Mouse (Mus musculus) kidney, embryonic 15.5 days (tissue): ENCODE data around the gene Mipol1. TPM values are rescaled to one million over a fixed set of nuclear protein-coding genes. Genes with fewer than 3 reads are reported as not detected.

ENCODE experiments used
- ATAC-seq: fragments of 200-750 bp; cut with Nextera tagmentation; replicated peaks from 2 replicates; pipeline ENCODE4 v1.8.0; 2017; ENCODE audit warnings: moderate TSS enrichment; ENCODE audit not compliant: low FRiP score
- H3K27ac ChIP-seq: fragments of 300-500 bp; sonication (generic); 2 replicates; pipeline ENCODE4 v1.5.1; 2015; ENCODE audit warnings: mild to moderate bottlenecking, inconsistent platforms
- H3K27me3 ChIP-seq: fragments of 300-500 bp; sonication (generic); 2 replicates; pipeline ENCODE4 v1.6.1; 2015; ENCODE audit warnings: inconsistent platforms
- H3K36me3 ChIP-seq: fragments of 300-500 bp; sonication (generic); 2 replicates; pipeline ENCODE4 v1.6.1; 2015; ENCODE audit warnings: inconsistent platforms
- H3K4me1 ChIP-seq: fragments of 300-500 bp; sonication (generic); 2 replicates; pipeline ENCODE4 v1.6.1; 2015; ENCODE audit warnings: inconsistent platforms
- H3K4me2 ChIP-seq: fragments of 300-500 bp; sonication (generic); 2 replicates; pipeline ENCODE4 v1.6.1; 2015; ENCODE audit warnings: moderate library complexity, mild to moderate bottlenecking, inconsistent platforms
- H3K4me3 ChIP-seq: fragments of 300-500 bp; sonication (generic); replicated peaks from 2 replicates; pipeline ENCODE4 v1.5.1; 2015; ENCODE audit warnings: mild to moderate bottlenecking, inconsistent platforms
- H3K9ac ChIP-seq: fragments of 300-500 bp; sonication (generic); 2 replicates; pipeline ENCODE4 v1.6.1; 2015; ENCODE audit warnings: mild to moderate bottlenecking, inconsistent platforms
- H3K9me3 ChIP-seq: fragments of 300-500 bp; sonication (generic); replicated peaks from 2 replicates; pipeline ENCODE4 v1.6.1; 2016; ENCODE audit warnings: inconsistent platforms
- WGBS: fragments of 180-500 bp; shearing (Covaris S2); methylation state at CpG from one replicate; pipeline ENCODE4 v1.1.7; 2015; ENCODE audit warnings: mixed read lengths; 5-methylcytosine and 5-hydroxymethylcytosine counted together
- polyA plus RNA-seq: library from polyadenylated mRNA; unstranded; fragments of >200 nt; fragmentation: Nextera tagmentation; extraction: Ambion mirVana; gene quantifications from 2 replicates; pipeline ENCODE4 v1.2.1, GENCODE M21; 2015

The Mipol1 gene
- polyA plus RNA-seq, 1 experiment from 2014 or later: 13.6 TPM

DNA sequence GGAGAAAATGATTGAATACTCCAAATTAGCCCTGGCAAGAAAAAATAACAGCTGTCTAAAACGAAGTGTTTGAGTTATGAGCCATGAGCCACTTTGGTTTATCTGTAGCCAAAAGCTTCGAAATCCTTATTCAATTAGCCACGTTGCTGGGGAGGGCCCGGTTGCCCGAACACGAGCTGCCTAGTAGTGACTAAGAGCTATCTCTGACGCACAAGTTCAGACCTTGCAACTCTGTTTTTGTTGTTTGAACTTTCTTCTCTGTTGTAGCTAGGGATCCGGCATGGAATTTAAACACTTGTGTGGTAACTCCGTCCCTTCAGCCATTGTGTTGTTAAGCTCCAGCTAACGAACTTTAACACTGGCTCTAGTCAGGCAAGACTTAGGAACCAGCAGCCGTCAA is 278.7 kb downstream of the Mipol1 start:
- Histone ChIP-seq H3K27me3 (no peaks in the 10 kb centered on the region), H3K27ac (no peak overlapping the region), H3K9ac (no peak overlapping the region), H3K4me2 (no peak overlapping the region), H3K4me1 (no peaks in the 10 kb centered on the region), H3K9me3 (no peaks in the 10 kb centered on the region), H3K4me3 (no peak overlapping the region), H3K36me3 (no peaks in the 10 kb centered on the region)
- 39% methylated on average over 11 of the region's 11 CpGs for WGBS
- ATAC-seq: no peak

DNA sequence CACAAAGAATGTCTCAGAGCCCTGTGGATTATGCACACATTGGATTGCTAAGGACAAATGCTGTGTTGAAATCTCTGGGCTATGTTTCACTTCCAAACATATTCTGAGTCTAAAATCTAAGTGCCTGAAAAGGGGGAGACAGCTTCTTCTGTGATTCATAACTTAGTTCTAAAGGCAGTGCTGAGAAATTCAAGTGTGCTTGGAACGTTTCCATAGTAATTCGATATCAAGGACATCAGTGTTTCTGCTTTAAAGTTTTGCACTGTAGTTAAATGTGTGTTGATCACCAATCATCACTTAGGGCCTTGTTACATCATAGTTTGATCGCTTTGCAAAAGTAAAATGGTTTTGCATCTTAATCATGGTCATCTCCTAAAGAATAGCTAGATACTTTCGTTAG is 279.5 kb downstream of the Mipol1 start:
- H3K27me3 ChIP-seq: no peaks in the 10 kb centered on the region
- H3K27ac ChIP-seq: no peak overlapping the region
- 60% methylated on average over 4 of the region's 4 CpGs for WGBS
- H3K4me1 ChIP-seq: no peaks in the 10 kb centered on the region
- ATAC-seq: no peak
- H3K4me2 ChIP-seq: no peak overlapping the region
- H3K4me3 ChIP-seq: no peak overlapping the region
- no peak overlapping the region for H3K9ac ChIP-seq
- no peaks in the 10 kb centered on the region for H3K36me3 ChIP-seq
- H3K9me3 ChIP-seq: no peaks in the 10 kb centered on the region

DNA sequence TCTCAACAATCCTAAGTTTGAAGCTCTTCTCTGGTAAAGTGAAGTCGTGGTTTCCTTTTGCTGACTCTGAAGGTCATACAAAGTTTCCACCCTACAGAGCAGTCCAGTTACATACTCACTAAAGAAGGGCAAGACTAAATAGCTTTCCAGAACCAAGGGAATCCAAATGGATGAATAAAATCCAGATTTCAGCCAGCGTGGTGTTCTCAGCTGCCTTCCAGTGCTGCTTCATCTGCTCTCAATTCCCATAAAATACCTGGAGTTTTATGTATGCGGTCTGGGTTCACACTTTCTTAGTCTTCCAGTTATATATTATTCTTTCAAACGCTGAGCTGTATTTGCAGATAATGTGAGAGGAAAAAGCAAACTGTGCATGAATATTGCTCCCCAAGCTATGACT is 280.9 kb downstream of the Mipol1 start:
- H3K4me3 ChIP-seq: no peak overlapping the region
- H3K9ac ChIP-seq: no peak overlapping the region
- 85% methylated on average over 4 of the region's 4 CpGs for WGBS
- ATAC-seq: no peak
- no peaks in the 10 kb centered on the region for H3K27me3 ChIP-seq
- H3K4me2 ChIP-seq: no peak overlapping the region
- no peaks in the 10 kb centered on the region for H3K9me3 ChIP-seq
- H3K4me1 ChIP-seq: no peaks in the 10 kb centered on the region
- no peak overlapping the region for H3K27ac ChIP-seq
- H3K36me3 ChIP-seq: no peaks in the 10 kb centered on the region

GRCm38 (mm10) chr12:57511560-57511959 is 281.3 kb downstream of the Mipol1 start:
- Histone ChIP-seq H3K4me3 (no peak overlapping the region), H3K27me3 (no peaks in the 10 kb centered on the region), H3K4me2 (no peak overlapping the region), H3K9me3 (no peaks in the 10 kb centered on the region), H3K4me1 (no peaks in the 10 kb centered on the region), H3K36me3 (no peaks in the 10 kb centered on the region), H3K27ac (no peak overlapping the region), H3K9ac (no peak overlapping the region)
- WGBS: 84% methylated on average over 5 of the region's 5 CpGs
- no peak for ATAC-seq

- Histone ChIP-seq H3K4me2 (no peak overlapping the region), H3K9ac (no peak overlapping the region), H3K9me3 (no peaks in the 10 kb centered on the region), H3K4me1 (no peaks in the 10 kb centered on the region), H3K4me3 (no peak overlapping the region), H3K27me3 (no peaks in the 10 kb centered on the region), H3K36me3 (no peaks in the 10 kb centered on the region), H3K27ac (no peak overlapping the region)
- WGBS: 72% methylated on average over 1 of the region's 1 CpGs
- ATAC-seq: no peak
These were observed 284.3 kb downstream of the Mipol1 start for GRCm38 (mm10) chr12:57514552-57514951.

DNA sequence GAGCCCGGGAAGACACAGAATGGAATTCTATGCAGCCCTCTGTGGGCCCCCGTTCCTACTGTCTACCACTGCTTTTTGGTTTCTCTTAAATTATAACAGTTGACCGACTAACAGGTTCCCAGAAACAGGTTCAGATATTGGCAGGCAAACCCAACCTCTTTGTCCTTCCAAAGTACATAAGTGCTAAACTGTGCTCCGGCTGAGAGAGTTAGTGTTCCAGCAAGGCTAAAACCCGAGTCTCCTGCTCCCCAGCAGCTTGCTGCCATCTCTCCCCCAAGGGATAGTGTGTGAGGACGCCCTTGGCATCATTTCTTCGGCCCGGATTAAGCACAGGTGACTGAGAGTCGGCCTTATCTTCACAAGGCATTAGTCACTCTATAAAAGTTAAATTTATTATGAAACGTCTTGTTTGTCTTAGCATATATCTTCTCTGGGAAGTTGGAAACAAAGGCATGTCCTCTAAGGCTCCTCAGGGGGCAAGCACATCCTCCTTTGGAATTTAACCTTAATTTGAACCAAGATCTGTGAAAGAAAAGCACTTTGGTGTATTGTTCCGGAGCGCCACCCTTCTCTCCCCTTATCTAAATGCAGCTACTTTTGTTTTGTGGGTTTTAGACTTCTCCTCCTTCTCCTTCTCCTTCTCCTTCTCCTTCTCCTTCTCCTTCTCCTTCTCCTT is 285.6 kb downstream of the Mipol1 start:
- no peak overlapping the region for H3K9ac ChIP-seq
- H3K4me3 ChIP-seq: no peak overlapping the region
- H3K36me3 ChIP-seq: no peaks in the 10 kb centered on the region
- H3K27me3 ChIP-seq: no peaks in the 10 kb centered on the region
- H3K27ac ChIP-seq: no peak overlapping the region
- no peak overlapping the region for H3K4me2 ChIP-seq
- WGBS: 44% methylated on average over 12 of the region's 12 CpGs
- no peaks in the 10 kb centered on the region for H3K9me3 ChIP-seq
- no peak for ATAC-seq
- H3K4me1 ChIP-seq: no peaks in the 10 kb centered on the region

DNA sequence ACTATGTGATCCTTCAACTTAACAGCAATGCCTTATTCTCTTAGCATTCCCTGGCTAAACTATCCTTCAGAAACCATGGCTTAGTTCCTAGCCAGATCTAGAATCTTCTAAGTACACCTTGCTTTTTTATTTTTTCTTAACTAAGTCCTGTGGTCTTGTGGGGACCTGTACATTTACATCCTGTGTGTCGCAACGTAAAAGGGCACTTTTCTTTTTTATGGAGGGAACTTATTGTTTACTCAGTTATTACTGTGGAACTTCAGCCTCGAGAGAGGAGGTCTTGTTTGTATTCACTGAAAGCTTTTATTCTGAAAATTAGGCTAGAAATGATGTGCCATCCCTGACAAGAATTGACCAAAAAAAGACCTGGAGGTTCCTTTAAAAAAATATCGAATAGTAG is 298.1 kb downstream of the Mipol1 start:
- 65% methylated on average over 4 of the region's 4 CpGs for WGBS
- Histone ChIP-seq H3K9me3 (no peaks in the 10 kb centered on the region), H3K4me2 (no peak overlapping the region), H3K36me3 (no peaks in the 10 kb centered on the region), H3K27ac (no peak overlapping the region), H3K4me3 (no peak overlapping the region), H3K27me3 (peaks cover 57% of the 10 kb centered on the region), H3K9ac (no peak overlapping the region), H3K4me1 (no peaks in the 10 kb centered on the region)
- ATAC-seq: no peak

DNA sequence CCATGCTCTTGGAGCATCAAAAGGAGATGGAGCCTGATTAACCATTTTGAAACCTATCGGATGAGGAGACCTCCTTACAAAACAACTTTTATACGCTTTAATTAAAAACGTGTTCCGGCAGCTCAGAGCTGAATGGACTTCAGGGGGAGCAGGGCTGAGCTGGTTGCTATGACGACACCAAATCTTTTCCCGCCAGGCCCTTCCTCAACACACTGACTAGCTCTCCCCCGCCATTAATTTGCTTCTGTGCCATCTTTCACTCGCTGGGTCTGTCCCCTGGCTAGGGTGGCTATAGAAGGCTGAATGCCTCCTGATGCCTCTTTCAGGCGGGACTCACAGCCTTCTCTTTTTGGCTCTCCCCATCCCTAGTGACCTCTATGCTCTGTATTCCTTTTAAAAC is 300.2 kb downstream of the Mipol1 start:
- H3K4me2 ChIP-seq: no peak overlapping the region
- no peak for ATAC-seq
- H3K27ac ChIP-seq: no peak overlapping the region
- no peak overlapping the region for H3K4me3 ChIP-seq
- peaks cover 7% of the 10 kb centered on the region; the same call in 1 of the 2 replicates for H3K4me1 ChIP-seq
- WGBS: 21% methylated on average over 9 of the region's 9 CpGs
- H3K9ac ChIP-seq: no peak overlapping the region
- no peaks in the 10 kb centered on the region for H3K36me3 ChIP-seq
- no peaks in the 10 kb centered on the region for H3K9me3 ChIP-seq
- peaks cover 74% of the 10 kb centered on the region for H3K27me3 ChIP-seq

DNA sequence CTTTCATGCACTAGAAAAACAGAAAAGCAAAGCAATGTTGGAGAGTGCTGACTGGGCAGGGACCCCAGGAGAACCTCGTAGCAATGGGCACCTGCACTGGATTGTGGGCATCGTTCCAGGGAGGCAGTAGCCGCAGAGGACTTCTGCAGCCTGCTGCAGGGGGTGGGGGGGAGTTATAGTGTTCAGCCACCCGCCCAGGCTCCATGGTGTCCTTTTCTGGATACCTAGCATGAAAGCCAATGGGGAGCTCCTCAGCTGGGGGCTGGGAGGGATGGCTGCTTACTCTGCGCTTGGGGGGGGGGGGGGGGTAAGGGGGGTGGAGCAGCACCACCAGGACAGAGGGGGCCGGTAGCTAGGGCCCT is 304.3 kb downstream of the Mipol1 start:
- peaks cover 95% of the 10 kb centered on the region for H3K27me3 ChIP-seq
- 2% methylated on average over 5 of the region's 6 CpGs for WGBS
- H3K36me3 ChIP-seq: no peaks in the 10 kb centered on the region
- H3K4me3 ChIP-seq: peak overlapping the region; percentile 10; the same call in 1 of the 2 replicates
- 0 out of 2 replicates have a peak overlapping the region, but pooled peaks have one; percentile 24 for H3K4me2 ChIP-seq
- ATAC-seq: 0 out of 2 replicates have a peak, but pooled peaks have one; percentile 17
- H3K9ac ChIP-seq: no peak overlapping the region
- H3K4me1 ChIP-seq: peaks cover 22% of the 10 kb centered on the region
- no peak overlapping the region for H3K27ac ChIP-seq
- no peaks in the 10 kb centered on the region for H3K9me3 ChIP-seq

DNA sequence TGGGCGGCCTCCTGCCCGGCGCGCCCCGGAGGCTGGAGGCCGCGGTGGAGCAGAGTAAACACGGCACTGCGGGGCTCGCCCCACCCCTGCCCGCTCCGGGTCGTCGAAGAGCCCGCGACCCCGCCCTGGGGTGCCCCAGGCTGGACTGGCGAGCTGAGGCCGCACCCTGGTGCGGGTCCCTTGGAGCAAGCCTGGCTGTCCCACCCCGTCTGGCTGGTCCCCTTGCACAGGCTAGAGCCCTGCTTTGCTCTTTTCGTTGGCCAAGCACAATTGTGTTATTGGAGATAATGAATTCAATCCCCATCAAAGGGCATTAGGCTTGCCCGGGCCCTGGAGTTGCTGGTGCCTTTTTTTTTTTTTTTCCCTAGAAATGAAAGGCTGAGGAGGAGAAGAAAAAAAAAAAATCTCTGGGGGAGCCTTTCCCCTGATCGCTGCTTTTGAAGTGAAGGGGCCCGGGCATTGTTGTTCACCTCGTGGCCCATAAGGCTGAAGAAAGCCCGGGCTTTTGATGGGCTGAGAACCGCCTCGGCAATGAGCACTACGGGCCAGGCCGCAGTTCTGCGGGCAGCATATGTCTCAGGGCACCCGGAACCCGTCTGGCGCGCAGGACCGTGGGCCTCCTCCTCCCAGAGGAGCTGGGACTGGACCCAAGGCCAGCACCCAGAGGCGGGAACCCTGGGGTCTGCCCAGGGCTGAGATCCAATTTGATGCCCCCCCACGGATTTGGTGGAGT is 304.8 kb downstream of the Mipol1 start:
- ATAC-seq: peak; percentile 71
- Histone ChIP-seq H3K9me3 (no peaks in the 10 kb centered on the region), H3K4me2 (peak overlapping the region; percentile 24; the same call in 1 of the 2 replicates)

DNA sequence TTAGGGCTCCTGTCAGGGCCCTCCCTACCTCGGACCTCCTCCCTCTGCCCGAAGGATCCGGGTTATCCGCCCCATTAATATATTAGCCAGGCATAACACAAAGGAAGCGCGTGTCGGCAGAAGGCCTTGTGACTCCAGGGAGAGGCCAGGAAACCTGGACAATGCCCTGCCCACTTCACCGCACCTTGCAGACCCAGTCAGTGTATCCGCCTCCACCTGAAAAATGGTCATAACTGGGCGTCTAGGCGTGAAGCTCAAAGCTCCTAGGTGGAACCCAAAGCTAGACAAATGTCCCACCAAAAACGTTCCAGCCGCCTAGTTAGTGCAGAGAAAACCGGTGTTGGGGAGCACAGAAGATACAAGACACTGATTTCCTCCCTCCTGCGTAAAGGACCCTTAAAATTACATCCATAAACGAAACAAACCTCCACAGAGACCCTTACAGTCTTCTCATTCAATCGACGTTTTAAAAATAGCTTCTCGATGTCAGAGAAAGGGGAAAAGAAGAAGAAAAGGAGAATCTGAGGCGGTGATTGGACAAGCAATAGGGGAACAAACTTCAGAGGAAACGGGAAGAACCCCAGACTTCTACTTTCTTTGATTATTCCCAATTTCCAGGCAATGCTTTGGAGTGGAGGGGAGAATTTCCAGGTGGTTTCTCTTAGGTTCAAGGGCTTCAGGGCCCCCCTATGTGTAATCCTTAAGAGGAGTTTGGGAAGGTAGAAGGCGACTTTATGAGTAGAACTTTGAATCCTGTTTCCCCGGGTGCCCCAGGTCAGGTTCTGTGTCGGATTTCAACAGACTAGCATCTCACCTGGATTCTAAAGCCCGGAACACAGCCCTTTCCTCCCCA is 306.1 kb downstream of the Mipol1 start:
- Histone ChIP-seq H3K27me3 (peaks cover 91% of the 10 kb centered on the region), H3K4me3 (no peak overlapping the region), H3K27ac (no peak overlapping the region), H3K9me3 (no peaks in the 10 kb centered on the region), H3K4me2 (no peak overlapping the region), H3K4me1 (peaks cover 22% of the 10 kb centered on the region), H3K36me3 (no peaks in the 10 kb centered on the region), H3K9ac (no peak overlapping the region)
- WGBS: 2% methylated on average over 25 of the region's 25 CpGs
- ATAC-seq: no peak

More for the DNA sequence above, 304.8 kb downstream of the Mipol1 start:
- peaks cover 22% of the 10 kb centered on the region for H3K4me1 ChIP-seq
- WGBS: under 1% methylated on average over 38 of the region's 39 CpGs
- peaks cover 95% of the 10 kb centered on the region for H3K27me3 ChIP-seq
- H3K9ac ChIP-seq: no peak overlapping the region
- H3K27ac ChIP-seq: no peak overlapping the region
- H3K36me3 ChIP-seq: no peaks in the 10 kb centered on the region
- H3K4me3 ChIP-seq: peak overlapping the region; percentile 10; the same call in 1 of the 2 replicates
